Mouse (Mus musculus): ENCODE data around the gene Lrrc4.

The Lrrc4 gene

DNA sequence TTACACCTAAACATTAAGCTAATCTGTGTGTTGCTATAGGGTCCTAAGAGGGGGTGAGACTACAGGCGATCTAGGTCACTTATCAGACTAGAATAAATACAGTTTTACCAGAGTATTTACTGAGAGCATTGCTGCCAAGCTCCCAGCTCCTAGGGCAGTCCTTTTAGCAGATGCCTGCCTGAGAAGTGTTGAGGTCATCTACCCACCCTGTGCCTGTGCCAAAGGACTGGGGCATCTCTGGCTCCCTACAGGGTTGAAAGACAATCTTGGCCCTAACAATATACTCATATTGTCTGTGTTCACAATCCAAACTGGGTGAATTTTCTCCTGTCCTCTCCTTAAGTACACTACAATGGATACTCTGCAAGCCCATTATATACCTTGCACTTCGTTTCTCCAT is 16.7 kb downstream of the Lrrc4 start:
- no peak for TF ChIP-seq NANOG (IDR thresholded peaks at IDR 0.05; ENCODE audit: borderline replicate concordance, low read length)
- no peak for TF ChIP-seq POU5F1 (IDR thresholded peaks at IDR 0.05; ENCODE audit: borderline replicate concordance, low read length)
- TF ChIP-seq CTCF (conservative IDR thresholded peaks at IDR 0.05; ENCODE audit: low read length) = no peak
- H3K4me1 ChIP-seq (replicated peaks; ENCODE audit: low read depth, low read length) = peaks cover 28% of the 10 kb centered on the region
- H3K27me3 ChIP-seq (ENCODE audit: insufficient read depth, low read length) = no peaks in the 10 kb centered on the region
- H3K4me3 ChIP-seq (replicated peaks; ENCODE audit: low read length) = no peak overlapping the region
- no peaks in the 10 kb centered on the region for H3K9me3 ChIP-seq (ENCODE audit: low read length)
- H3K36me3 ChIP-seq (ENCODE audit: insufficient read depth, low read length) = peaks cover 7% of the 10 kb centered on the region

DNA sequence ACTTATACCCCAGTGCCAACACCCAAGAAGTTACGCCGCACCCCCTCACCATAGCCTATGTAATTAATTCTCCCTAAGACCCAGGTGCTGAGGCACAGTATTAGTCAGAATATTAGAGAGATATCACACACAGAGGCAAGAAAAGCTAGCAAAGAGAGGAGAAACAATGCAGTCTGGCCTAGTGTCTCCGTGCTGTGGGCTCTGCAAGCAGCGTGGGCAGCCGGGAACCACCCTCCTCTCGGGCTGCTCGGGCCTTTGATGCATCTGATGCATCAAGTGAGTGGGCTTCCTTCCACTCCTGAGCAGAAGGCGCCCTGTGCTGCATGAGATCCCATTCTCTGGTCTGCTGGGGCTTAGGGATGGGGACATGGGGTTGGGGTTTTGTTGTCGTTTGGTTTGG is 18.5 kb downstream of the Lrrc4 start:
- TF ChIP-seq NANOG (IDR thresholded peaks at IDR 0.05; ENCODE audit: borderline replicate concordance, low read length) (no peak), CTCF (conservative IDR thresholded peaks at IDR 0.05; ENCODE audit: low read length) (no peak), POU5F1 (IDR thresholded peaks at IDR 0.05; ENCODE audit: borderline replicate concordance, low read length) (no peak)
- H3K27me3 ChIP-seq (ENCODE audit: insufficient read depth, low read length) = no peaks in the 10 kb centered on the region
- H3K4me1 ChIP-seq (replicated peaks; ENCODE audit: low read depth, low read length) = peaks cover 22% of the 10 kb centered on the region

DNA sequence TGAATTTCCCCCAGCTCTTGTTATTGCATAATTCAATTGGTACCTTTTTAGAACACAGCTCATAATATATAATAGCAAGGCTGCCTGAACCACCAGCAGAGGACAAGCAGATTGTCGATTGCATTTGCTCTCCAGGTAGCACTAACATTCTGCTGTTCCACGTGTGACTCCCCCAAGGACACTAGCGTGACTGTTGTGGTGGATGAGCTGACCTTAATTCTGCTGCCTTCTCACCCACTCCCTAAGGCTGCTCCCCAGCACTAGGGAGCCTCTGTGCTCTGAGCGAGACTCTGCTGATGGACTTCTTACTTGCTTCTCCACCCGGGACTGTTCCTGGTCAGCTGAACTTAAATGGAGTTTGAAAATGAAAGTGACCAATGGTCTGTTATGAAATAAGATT is 26.8 kb downstream of the Lrrc4 start:
- no peaks in the 10 kb centered on the region for H3K9me3 ChIP-seq (ENCODE audit: low read length)
- H3K27me3 ChIP-seq (ENCODE audit: insufficient read depth, low read length) = no peaks in the 10 kb centered on the region
- no peak overlapping the region for H3K4me3 ChIP-seq (replicated peaks; ENCODE audit: low read length)
- no peak for TF ChIP-seq POU5F1 (IDR thresholded peaks at IDR 0.05; ENCODE audit: borderline replicate concordance, low read length)
- no peak for TF ChIP-seq CTCF (conservative IDR thresholded peaks at IDR 0.05; ENCODE audit: low read length)
- no peak for TF ChIP-seq NANOG (IDR thresholded peaks at IDR 0.05; ENCODE audit: borderline replicate concordance, low read length)
- peaks cover 30% of the 10 kb centered on the region for H3K36me3 ChIP-seq (ENCODE audit: insufficient read depth, low read length)
- H3K4me1 ChIP-seq (replicated peaks; ENCODE audit: low read depth, low read length) = no peaks in the 10 kb centered on the region

More for the DNA sequence above, 18.5 kb downstream of the Lrrc4 start:
- H3K36me3 ChIP-seq (ENCODE audit: insufficient read depth, low read length) = no peaks in the 10 kb centered on the region; the same call in 1 of the 2 replicates
- no peaks in the 10 kb centered on the region for H3K9me3 ChIP-seq (ENCODE audit: low read length)
- no peak overlapping the region for H3K4me3 ChIP-seq (replicated peaks; ENCODE audit: low read length)

DNA sequence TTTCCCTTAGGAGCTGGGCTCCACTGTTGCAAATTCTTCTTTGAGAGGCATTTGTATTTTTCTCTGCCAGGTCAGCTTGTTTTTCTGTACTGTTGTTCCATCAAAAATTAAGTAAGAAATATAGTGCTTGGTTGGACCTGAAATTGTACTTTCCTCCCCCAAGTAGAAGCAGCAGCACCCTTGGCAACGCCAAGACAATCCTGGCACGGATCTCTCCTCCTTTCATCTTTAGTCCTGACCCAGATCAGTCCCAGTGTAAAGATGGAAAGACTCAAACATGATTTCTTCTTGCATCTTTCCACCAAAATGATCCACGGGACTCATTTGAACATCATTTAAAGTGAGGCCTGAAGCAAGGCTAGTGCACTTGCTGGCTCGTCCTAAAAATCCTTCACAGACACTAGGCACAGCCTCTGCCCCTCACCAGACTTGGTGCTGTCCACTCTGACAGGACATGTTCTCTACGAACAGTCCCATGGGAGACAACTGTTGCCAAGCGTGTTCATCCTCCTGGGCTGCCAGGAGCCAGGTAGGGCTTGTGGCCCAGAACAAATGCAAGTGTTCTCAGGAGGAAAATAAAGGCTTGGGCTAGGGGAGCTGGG is 27.8 kb downstream of the Lrrc4 start:
- Histone ChIP-seq H3K27me3 (ENCODE audit: insufficient read depth, low read length) (no peaks in the 10 kb centered on the region), H3K36me3 (ENCODE audit: insufficient read depth, low read length) (peaks cover 35% of the 10 kb centered on the region), H3K4me3 (replicated peaks; ENCODE audit: low read length) (no peak overlapping the region), H3K9me3 (ENCODE audit: low read length) (no peaks in the 10 kb centered on the region), H3K4me1 (replicated peaks; ENCODE audit: low read depth, low read length) (no peaks in the 10 kb centered on the region)
- no peak for TF ChIP-seq POU5F1 (IDR thresholded peaks at IDR 0.05; ENCODE audit: borderline replicate concordance, low read length)
- TF ChIP-seq CTCF (conservative IDR thresholded peaks at IDR 0.05; ENCODE audit: low read length) = no peak
- no peak for TF ChIP-seq NANOG (IDR thresholded peaks at IDR 0.05; ENCODE audit: borderline replicate concordance, low read length)

DNA sequence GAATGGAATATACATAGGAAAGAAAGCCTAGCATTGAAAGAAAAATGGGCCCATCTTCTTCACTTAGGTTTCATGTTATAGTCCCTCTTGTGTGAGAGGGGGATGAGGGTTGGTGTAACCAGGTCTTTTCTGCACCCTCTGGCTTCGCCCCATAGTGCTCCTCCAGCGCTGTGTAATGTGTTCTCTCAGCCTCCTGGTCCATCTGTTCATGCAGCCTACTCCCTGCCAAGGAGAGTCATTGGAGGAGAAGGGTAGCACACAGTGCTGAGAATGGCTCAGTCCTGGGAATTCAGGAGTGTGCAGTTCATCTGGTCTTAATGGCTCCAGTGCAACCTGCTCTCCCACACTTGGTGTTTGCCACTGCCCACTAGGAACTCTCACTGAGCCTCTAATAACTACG is 30.6 kb downstream of the Lrrc4 start:
- no peak for TF ChIP-seq POU5F1 (IDR thresholded peaks at IDR 0.05; ENCODE audit: borderline replicate concordance, low read length)
- TF ChIP-seq CTCF (conservative IDR thresholded peaks at IDR 0.05; ENCODE audit: low read length) = no peak
- TF ChIP-seq NANOG (IDR thresholded peaks at IDR 0.05; ENCODE audit: borderline replicate concordance, low read length) = no peak
- Histone ChIP-seq H3K4me1 (replicated peaks; ENCODE audit: low read depth, low read length) (no peaks in the 10 kb centered on the region; the same call in 1 of the 2 replicates), H3K4me3 (replicated peaks; ENCODE audit: low read length) (no peak overlapping the region), H3K36me3 (ENCODE audit: insufficient read depth, low read length) (peaks cover 43% of the 10 kb centered on the region), H3K27me3 (ENCODE audit: insufficient read depth, low read length) (no peaks in the 10 kb centered on the region), H3K9me3 (ENCODE audit: low read length) (no peaks in the 10 kb centered on the region)

DNA sequence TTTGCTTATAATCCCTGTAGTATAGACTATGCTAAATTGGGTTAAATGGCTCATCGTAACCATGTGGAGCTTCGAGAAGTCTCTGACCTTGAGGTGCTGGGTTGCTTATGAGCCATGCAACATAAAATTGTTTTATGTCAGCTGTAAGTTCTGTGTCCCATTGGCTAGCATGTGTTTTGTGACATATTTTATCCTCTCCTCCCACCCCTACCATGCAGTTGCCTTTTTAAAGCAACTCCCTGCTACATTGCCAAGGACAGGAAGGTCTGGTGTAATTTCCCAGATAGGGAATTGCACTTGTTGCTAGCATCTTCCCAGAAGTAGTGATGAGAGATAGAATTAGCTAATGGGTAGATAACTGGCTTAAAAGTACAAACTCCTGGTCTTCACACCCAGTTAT is 31.7 kb downstream of the Lrrc4 start:
- H3K4me3 ChIP-seq (replicated peaks; ENCODE audit: low read length) = no peak overlapping the region
- H3K36me3 ChIP-seq (ENCODE audit: insufficient read depth, low read length) = peaks cover 45% of the 10 kb centered on the region
- H3K4me1 ChIP-seq (replicated peaks; ENCODE audit: low read depth, low read length) = no peaks in the 10 kb centered on the region; the same call in 1 of the 2 replicates
- TF ChIP-seq CTCF (conservative IDR thresholded peaks at IDR 0.05; ENCODE audit: low read length) (no peak), POU5F1 (IDR thresholded peaks at IDR 0.05; ENCODE audit: borderline replicate concordance, low read length) (no peak), NANOG (IDR thresholded peaks at IDR 0.05; ENCODE audit: borderline replicate concordance, low read length) (no peak)
- H3K27me3 ChIP-seq (ENCODE audit: insufficient read depth, low read length) = no peaks in the 10 kb centered on the region
- H3K9me3 ChIP-seq (ENCODE audit: low read length) = no peaks in the 10 kb centered on the region

DNA sequence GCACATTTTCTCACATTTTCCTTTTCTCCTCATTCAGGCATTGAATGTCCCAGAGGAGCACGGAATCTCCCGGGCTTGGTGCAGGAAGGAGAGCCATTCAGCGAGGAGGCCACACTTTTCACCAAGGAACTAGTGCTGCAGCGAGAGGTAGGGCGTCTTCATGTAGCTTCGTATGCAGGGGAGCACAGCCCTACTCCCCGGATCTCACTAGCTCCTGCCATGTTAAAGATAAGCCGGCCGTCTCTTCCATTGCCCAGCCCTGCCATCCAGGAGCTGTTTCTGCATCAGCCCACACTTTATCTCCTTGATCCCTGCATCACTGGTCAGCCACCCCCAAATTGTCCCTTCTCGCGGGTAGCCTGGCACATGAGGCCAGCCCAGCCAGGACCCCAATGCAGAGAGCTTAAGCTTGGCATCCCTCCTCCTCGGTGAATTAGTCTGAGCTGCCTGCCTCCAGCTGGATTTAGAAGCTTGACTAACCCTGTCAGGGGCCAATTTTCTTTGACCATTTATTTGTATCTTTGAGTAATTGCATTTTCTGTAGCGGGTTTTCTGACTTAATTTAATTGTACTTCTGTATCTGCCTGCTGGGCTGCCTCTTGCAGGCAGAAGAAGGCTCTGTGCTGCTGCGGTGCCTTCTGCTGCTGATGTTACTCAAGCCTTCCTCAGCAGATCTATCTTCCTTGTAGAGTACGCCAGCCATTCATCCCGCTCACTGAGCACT is 35.6 kb downstream of the Lrrc4 start:
- H3K9me3 ChIP-seq (ENCODE audit: low read length) = no peaks in the 10 kb centered on the region
- no peaks in the 10 kb centered on the region for H3K27me3 ChIP-seq (ENCODE audit: insufficient read depth, low read length)
- H3K36me3 ChIP-seq (ENCODE audit: insufficient read depth, low read length) = peaks cover 41% of the 10 kb centered on the region
- H3K4me1 ChIP-seq (replicated peaks; ENCODE audit: low read depth, low read length) = no peaks in the 10 kb centered on the region; the same call in 1 of the 2 replicates
- TF ChIP-seq NANOG (IDR thresholded peaks at IDR 0.05; ENCODE audit: borderline replicate concordance, low read length) = no peak
- H3K4me3 ChIP-seq (replicated peaks; ENCODE audit: low read length) = no peak overlapping the region

DNA sequence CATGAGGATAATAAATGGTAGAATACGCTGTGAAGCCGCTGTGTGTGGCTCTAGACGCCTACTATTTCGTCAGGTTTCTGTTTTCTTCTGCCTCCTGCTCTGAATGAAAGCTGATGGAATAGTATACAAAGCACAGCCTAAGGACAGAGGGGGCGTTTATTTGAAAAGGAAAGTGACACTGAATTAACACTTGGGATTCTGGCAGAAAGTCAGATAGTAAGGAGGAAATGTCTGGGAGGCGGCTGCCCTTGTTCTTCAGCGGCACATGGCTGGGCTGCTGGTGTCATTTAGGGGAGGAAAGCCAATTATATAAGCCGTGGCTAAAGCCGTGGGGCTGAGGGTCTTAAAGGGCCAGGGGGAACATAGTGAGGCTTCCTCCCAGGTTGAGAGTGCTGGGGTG is 36.2 kb downstream of the Lrrc4 start:
- Histone ChIP-seq H3K36me3 (ENCODE audit: insufficient read depth, low read length) (peaks cover 44% of the 10 kb centered on the region), H3K4me1 (replicated peaks; ENCODE audit: low read depth, low read length) (no peaks in the 10 kb centered on the region; the same call in 1 of the 2 replicates), H3K4me3 (replicated peaks; ENCODE audit: low read length) (no peak overlapping the region), H3K9me3 (ENCODE audit: low read length) (no peaks in the 10 kb centered on the region), H3K27me3 (ENCODE audit: insufficient read depth, low read length) (no peaks in the 10 kb centered on the region)
- TF ChIP-seq NANOG (IDR thresholded peaks at IDR 0.05; ENCODE audit: borderline replicate concordance, low read length) (no peak), CTCF (conservative IDR thresholded peaks at IDR 0.05; ENCODE audit: low read length) (no peak), POU5F1 (IDR thresholded peaks at IDR 0.05; ENCODE audit: borderline replicate concordance, low read length) (no peak)
